Mouse (Mus musculus): ENCODE measurements around the gene Zfp941. TPM values are rescaled to one million over a fixed set of nuclear protein-coding genes. Genes with fewer than 3 reads are reported as not detected.

The Zfp941 gene
- polyA plus RNA-seq, 1 experiment from 2014 or later = 0.43 TPM

- Histone ChIP-seq H3K4me1 (peaks cover 31% of the 10 kb centered on the region), H3K9ac (0 out of 2 replicates have a peak overlapping the region, but pooled peaks have one; percentile 32), H3K36me3 (peaks cover 46% of the 10 kb centered on the region), H3K4me3 (no peak overlapping the region), H3K27ac (peak overlapping the region; percentile 28; the same call in 1 of the 2 replicates), H3K4me2 (0 out of 2 replicates have a peak overlapping the region, but pooled peaks have one; percentile 12), H3K27me3 (replicated peaks) (no peaks in the 10 kb centered on the region), H3K9me3 (replicated peaks) (no peaks in the 10 kb centered on the region)
- WGBS (ENCODE audit: insufficient replicate concordance) = 73% methylated on average over 9 of the region's 9 CpGs
- no peak for ATAC-seq
Measured at GRCm38 (mm10) chr7:140853386-140853785, 31.4 kb upstream of the Zfp941 start.

GRCm38 (mm10) chr7:140851916-140852315, 29.9 kb upstream of the Zfp941 start:
- Histone ChIP-seq H3K4me1 (peaks cover 22% of the 10 kb centered on the region), H3K9ac (no peak overlapping the region), H3K4me2 (no peak overlapping the region), H3K4me3 (no peak overlapping the region), H3K27me3 (replicated peaks) (0 out of 2 replicates have a peak, but pooled peaks cover 3% of the 10 kb centered on the region), H3K9me3 (replicated peaks) (no peaks in the 10 kb centered on the region), H3K27ac (no peak overlapping the region), H3K36me3 (peaks cover 43% of the 10 kb centered on the region)
- no peak for ATAC-seq
- 89% methylated on average over 4 of the region's 4 CpGs for WGBS (ENCODE audit: insufficient replicate concordance)

GRCm38 (mm10) chr7:140848591-140848990, 26.6 kb upstream of the Zfp941 start:
- Histone ChIP-seq H3K27me3 (replicated peaks) (peaks cover 21% of the 10 kb centered on the region), H3K9ac (no peak overlapping the region), H3K9me3 (replicated peaks) (no peaks in the 10 kb centered on the region), H3K4me1 (peaks cover 1% of the 10 kb centered on the region; the same call in 1 of the 2 replicates), H3K4me2 (no peak overlapping the region), H3K36me3 (peaks cover 27% of the 10 kb centered on the region), H3K27ac (no peak overlapping the region), H3K4me3 (no peak overlapping the region)
- 78% methylated on average over 10 of the region's 10 CpGs for WGBS (ENCODE audit: insufficient replicate concordance)
- ATAC-seq = no peak

GRCm38 (mm10) chr7:140847755-140848580, 26.0 kb upstream of the Zfp941 start, which contains the start of gene Odf3:
Gene Odf3 (plus strand): TSS chr7:140847805.
- 44% methylated on average over 11 of the region's 11 CpGs for WGBS (ENCODE audit: insufficient replicate concordance)
- H3K36me3 ChIP-seq = peaks cover 21% of the 10 kb centered on the region
- no peak for ATAC-seq

GRCm38 (mm10) chr7:140846676-140847075, 24.7 kb upstream of the Zfp941 start:
- peaks cover 38% of the 10 kb centered on the region for H3K27me3 ChIP-seq (replicated peaks)
- no peaks in the 10 kb centered on the region for H3K9me3 ChIP-seq (replicated peaks)
- no peak overlapping the region for H3K9ac ChIP-seq
- no peak overlapping the region for H3K4me2 ChIP-seq
- H3K4me1 ChIP-seq = no peaks in the 10 kb centered on the region
- ATAC-seq = no peak
- H3K4me3 ChIP-seq = no peak overlapping the region
- peaks cover 8% of the 10 kb centered on the region for H3K36me3 ChIP-seq
- H3K27ac ChIP-seq = no peak overlapping the region
- WGBS (ENCODE audit: insufficient replicate concordance) = 63% methylated on average over 10 of the region's 10 CpGs

More at GRCm38 (mm10) chr7:140847755-140848580, 26.0 kb upstream of the Zfp941 start, which contains the start of gene Odf3:
- Histone ChIP-seq H3K4me1 (no peaks in the 10 kb centered on the region), H3K9ac (no peak within 1 kb of the TSS), H3K4me2 (no peak within 1 kb of the TSS), H3K4me3 (no peak within 1 kb of the TSS), H3K27ac (no peak within 1 kb of the TSS), H3K9me3 (replicated peaks) (no peaks in the 10 kb centered on the region), H3K27me3 (replicated peaks) (peaks cover 28% of the 10 kb centered on the region)

- Histone ChIP-seq H3K9me3 (replicated peaks) (no peaks in the 10 kb centered on the region), H3K9ac (no peak overlapping the region), H3K36me3 (no peaks in the 10 kb centered on the region), H3K4me2 (no peak overlapping the region), H3K4me3 (no peak overlapping the region), H3K4me1 (no peaks in the 10 kb centered on the region), H3K27ac (no peak overlapping the region), H3K27me3 (replicated peaks) (peaks cover 48% of the 10 kb centered on the region)
- 64% methylated on average over 4 of the region's 4 CpGs for WGBS (ENCODE audit: insufficient replicate concordance)
- no peak for ATAC-seq
Measured at GRCm38 (mm10) chr7:140845683-140846082, 23.7 kb upstream of the Zfp941 start.

GRCm38 (mm10) chr7:140844905-140845665, 23.1 kb upstream of the Zfp941 start, which contains the start of gene Scgb1c1:
Gene Scgb1c1 (plus strand): TSS chr7:140845547.
- Histone ChIP-seq H3K9me3 (replicated peaks) (no peaks in the 10 kb centered on the region), H3K27me3 (replicated peaks) (peaks cover 54% of the 10 kb centered on the region), H3K4me2 (no peak within 1 kb of the TSS), H3K36me3 (no peaks in the 10 kb centered on the region), H3K4me3 (no peak within 1 kb of the TSS), H3K9ac (no peak within 1 kb of the TSS), H3K4me1 (no peaks in the 10 kb centered on the region), H3K27ac (no peak within 1 kb of the TSS)
- WGBS (ENCODE audit: insufficient replicate concordance) = 28% methylated on average over 14 of the region's 14 CpGs
- peak; percentile 70 for ATAC-seq

- H3K36me3 ChIP-seq = no peaks in the 10 kb centered on the region
- no peak for ATAC-seq
- H3K27me3 ChIP-seq (replicated peaks) = peaks cover 67% of the 10 kb centered on the region
- no peaks in the 10 kb centered on the region for H3K4me1 ChIP-seq
- H3K9me3 ChIP-seq (replicated peaks) = no peaks in the 10 kb centered on the region
- H3K9ac ChIP-seq = no peak overlapping the region
- no peak overlapping the region for H3K4me3 ChIP-seq
- no peak overlapping the region for H3K27ac ChIP-seq
- WGBS (ENCODE audit: insufficient replicate concordance) = 59% methylated on average over 7 of the region's 7 CpGs
- H3K4me2 ChIP-seq = no peak overlapping the region
Measured at GRCm38 (mm10) chr7:140843806-140844205, 21.8 kb upstream of the Zfp941 start.

- no peak overlapping the region for H3K9ac ChIP-seq
- no peaks in the 10 kb centered on the region for H3K36me3 ChIP-seq
- no peak overlapping the region for H3K27ac ChIP-seq
- ATAC-seq = no peak
- no peaks in the 10 kb centered on the region for H3K4me1 ChIP-seq
- 31% methylated on average over 19 of the region's 19 CpGs for WGBS (ENCODE audit: insufficient replicate concordance)
- no peak overlapping the region for H3K4me2 ChIP-seq
- no peak overlapping the region for H3K4me3 ChIP-seq
- H3K9me3 ChIP-seq (replicated peaks) = no peaks in the 10 kb centered on the region
- H3K27me3 ChIP-seq (replicated peaks) = peaks cover 76% of the 10 kb centered on the region
Measured at GRCm38 (mm10) chr7:140840750-140841735, 19.1 kb upstream of the Zfp941 start.

GRCm38 (mm10) chr7:140839556-140839955, 17.6 kb upstream of the Zfp941 start:
- no peak overlapping the region for H3K4me3 ChIP-seq
- H3K27me3 ChIP-seq (replicated peaks) = peaks cover 68% of the 10 kb centered on the region
- H3K9me3 ChIP-seq (replicated peaks) = no peaks in the 10 kb centered on the region
- ATAC-seq = no peak
- H3K27ac ChIP-seq = no peak overlapping the region
- no peaks in the 10 kb centered on the region for H3K36me3 ChIP-seq
- H3K4me2 ChIP-seq = no peak overlapping the region
- no peak overlapping the region for H3K9ac ChIP-seq
- H3K4me1 ChIP-seq = peaks cover 9% of the 10 kb centered on the region
- WGBS (ENCODE audit: insufficient replicate concordance) = 54% methylated on average over 5 of the region's 5 CpGs

Measured in liver, embryonic 12.5 days (tissue).